Mouse (Mus musculus) layer of hippocampus, adult 18-20 months (tissue): Measurements from ENCODE around the gene Fam78b. TPM values are rescaled to one million over a fixed set of nuclear protein-coding genes. Genes with fewer than 3 reads are reported as not detected.

Experiments used
- DNase-seq, 2 experiments: peaks; one replicate each; pipeline ENCODE4 v3.0.0; 2022; ENCODE audit warnings: low spot score in 2 of 2
- total RNA-seq, 2 experiments: library from RNA; stranded (reverse); gene quantifications; 2 replicates each; pipeline ENCODE4 v1.2.3; 2021

Fam78b gene
- total RNA-seq, 2 experiments from 2014 or later, result 23.1 to 23.3 TPM

DNA sequence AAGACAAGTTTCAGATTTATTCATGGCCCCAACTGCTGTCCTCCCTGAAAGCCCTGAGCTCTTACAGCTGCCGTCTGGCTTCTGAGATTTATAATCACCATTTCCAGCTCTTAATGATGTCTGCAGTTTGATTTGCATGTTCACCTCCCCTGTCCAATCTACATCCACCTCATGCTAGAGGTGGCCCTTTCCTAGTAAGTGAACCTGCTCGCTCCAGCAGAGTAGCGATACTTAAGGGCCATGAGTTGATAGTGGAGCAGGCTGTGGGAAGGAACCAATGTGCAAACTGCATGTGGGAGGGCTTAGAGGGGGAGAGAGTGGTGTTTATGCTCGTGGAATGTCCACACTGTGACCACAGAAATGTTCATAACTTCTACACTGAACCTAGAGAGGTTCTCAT, 23.7 kb downstream of the Fam78b start:
- no peak for DNase-seq

DNA sequence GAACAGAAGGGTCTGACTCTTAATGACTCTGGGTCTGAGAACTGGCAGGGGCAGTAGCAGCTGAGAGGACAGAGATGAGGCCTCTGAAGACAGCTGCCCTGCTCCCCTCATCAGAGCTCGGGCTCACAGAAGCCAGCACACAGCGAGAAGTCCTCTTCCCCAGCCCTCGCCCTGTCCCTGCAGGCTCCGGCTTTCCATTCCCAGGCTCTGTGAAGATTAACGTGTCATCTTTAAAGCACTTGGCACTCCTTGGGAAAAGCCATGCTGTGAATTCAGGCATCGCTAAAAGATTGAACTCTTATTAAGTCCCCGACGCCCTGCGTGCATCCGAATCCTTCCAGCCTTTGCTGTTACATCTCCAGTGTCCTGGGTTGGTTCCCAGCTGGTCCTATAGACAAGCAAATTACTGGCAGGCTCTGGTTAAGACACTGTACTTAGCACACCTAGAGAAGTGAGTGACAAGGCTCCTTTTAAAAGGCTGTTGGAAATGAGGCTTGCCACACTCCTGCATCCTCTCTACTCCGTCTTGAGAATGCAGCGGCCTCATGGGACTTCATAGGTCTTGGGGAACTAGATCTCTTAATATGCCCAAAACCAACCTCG, 30.9 kb downstream of the Fam78b start:
- DNase-seq, result no peak

DNA sequence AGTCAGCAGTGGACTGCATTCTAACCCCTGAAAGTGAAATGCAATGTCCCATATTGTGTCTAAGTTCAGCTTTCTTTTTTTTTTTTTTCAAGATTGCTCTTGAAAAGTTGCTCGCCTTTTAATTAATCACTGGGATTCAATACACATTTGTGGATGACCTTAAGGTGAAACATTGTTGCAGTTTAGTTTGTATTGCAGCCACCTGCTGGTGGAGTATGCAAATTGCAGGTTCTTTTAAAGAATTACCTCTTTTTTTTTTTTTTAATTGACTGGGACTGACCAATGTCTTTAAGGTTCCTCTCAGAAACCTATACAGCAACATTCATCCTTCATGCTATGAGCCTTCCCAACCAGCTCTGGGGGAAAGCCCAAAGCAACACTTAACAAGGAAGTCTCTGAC, 33.2 kb downstream of the Fam78b start:
- no peak for DNase-seq

DNA sequence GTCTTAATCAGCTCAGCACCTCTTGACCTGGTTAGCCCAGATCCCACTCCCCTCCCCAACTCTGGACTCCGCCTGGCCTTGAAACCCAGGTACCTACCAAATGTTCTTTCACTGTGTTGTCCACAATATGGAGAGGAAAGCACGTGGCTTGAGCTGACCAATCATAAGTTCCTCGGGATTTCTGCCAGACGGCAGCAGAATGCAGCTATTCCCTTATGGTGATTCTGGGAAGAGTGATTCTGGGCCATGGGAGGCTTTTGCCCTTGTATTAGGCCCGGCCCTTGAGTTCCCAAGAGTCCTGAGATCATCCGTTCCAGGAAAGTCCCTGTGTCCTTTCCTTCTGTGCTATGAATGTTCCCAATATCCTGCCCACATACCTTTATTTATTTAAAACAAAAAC, 41.3 kb downstream of the Fam78b start:
- DNase-seq, result no peak

DNA sequence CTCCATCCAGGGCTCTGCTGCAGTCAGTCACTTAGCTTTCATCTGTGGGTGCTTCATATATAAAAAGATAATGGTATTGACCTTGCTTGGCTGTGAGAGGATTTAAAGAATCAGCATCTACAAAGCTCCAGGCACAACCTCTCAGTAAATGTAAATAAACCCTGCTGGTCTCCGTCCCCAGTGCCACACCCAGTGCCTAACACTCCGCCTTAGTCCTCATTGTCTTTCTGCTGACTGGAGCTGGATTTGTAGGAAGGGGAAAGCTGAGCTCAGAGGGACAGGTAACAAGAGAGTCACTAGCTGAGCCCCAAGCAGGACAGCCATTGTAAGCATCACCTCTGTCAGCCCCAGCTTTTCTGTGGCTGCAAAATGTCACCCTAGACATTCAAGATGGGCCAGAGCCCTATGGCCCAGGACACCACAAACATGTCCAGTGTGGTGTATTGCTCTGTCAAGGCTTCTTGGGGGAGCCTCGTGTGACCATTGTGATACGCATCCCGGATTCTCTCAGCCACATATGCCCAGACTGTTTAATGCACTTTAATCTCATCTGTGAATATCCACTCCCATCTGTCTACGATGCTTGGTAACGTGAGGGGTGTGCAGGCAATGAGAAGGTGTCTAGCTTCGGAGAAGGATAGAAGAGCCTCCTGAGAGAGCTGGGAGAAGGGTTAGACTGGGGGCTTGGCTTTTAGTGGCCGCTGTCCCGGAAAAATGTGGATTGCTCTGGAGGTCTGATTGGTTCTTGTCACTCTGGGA, 45.1 kb downstream of the Fam78b start:
- DNase-seq, result no peak

DNA sequence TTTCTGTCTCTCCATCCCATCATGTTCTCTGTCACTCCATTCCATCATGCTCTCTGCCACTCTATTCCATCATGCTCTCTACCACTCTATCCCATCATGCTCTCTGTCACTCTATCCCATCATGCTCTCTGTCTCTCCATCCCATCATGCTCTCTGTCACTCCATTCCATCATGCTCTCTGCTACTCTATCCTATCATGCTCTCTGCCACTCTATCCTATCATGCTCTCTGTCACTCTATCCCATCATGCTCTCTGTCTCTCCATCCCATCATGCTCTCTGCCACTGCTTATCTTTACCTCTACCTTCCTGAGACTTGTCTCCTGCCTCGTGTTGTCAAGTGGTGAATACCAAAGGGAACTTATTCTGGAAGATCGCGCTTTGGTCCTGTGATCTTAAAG, 49.6 kb downstream of the Fam78b start:
- no peak for DNase-seq

DNA sequence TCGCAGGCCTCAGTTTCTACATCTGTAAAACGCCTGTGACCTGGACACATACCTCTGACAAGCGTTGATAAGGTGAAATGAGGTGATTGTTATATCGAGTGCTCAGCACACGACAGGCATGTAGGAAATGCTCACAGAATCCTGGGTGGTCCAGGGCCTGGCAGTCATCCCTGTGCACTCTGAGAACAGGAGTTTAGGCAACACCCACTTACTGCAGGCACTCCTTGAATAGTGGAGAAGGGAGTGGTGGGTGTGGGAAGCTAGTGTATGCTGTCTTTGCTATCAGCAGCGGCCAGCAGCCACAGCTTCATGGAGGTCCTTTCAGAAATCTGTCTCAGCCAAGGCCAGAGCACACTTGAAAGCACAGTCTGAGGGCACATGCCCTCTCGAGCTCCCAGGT, 52.8 kb downstream of the Fam78b start:
- DNase-seq, result no peak

DNA sequence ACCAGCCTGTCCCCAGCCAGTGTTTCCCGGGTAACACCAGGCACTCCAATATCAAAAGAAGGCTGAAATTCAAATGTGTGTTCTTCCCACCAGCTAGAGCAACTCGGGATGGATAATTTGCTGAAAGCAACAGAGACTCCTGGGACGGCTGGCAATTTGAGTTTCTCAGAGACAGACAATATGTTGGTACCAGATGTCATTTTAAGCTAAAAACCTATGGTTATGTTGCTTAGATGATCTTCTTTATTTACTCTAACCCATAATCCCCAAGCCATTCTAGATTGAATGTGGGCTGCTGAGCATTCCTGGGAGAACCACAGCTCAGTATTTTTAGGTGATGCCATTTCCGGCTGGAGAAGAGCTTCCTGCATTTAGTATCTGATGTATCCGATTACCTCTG, 56.3 kb downstream of the Fam78b start:
- DNase-seq, result peak in 1 of 2 experiments; percentile 63

DNA sequence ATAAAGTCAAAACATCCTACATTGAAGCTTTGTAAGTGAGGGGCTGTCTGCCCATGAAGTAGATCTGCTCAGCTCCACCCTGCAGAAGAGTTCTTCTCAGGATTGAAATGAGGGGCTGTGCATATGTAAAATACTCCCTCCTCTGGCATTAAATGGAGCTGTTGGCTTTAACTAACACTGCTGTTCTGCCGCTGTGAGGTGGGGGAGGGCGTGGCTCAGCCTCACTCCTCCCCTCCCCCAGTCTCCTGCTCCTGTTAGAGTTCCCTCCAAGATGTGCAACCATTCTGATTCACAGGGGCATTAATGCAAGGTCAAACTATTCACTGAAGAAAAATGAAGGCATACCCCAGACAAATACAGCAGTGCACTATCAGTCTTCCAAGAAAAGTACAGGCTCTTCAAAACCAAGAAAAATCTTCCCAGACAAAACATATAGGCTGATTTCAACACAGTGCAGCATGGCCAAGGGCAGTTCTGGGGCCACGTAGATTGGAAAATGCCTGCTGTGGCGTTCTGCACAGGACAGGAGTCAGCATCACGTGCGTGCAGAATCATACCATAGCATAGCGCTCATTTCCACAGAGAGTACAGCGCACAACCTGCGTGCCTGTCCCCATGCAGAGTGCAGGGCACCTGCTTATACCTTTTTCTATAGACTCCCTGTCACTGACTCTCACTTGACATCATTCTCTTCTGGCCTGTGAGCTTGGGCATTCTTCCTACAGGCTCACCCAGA, 58.5 kb downstream of the Fam78b start:
- no peak for DNase-seq

DNA sequence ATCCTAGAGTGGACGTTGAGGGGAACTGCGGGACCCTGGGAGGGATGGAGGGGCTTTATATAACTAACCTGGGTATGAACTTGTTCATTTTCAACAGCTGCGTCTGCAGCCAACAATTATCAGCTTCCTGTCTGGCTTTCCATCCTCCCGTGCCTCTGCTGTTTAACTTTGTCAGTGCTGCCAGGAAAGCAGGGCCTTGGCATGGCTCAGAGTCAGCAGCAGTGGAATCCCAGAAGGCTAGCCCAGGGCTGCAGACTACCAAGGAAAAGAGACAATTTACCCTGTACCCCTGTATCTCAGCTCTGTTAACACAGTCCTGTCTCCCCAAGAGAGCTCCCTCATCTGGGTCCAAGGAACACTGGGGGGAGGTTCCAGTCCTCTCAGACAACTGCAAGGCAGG, 62.8 kb downstream of the Fam78b start:
- no peak for DNase-seq

DNA sequence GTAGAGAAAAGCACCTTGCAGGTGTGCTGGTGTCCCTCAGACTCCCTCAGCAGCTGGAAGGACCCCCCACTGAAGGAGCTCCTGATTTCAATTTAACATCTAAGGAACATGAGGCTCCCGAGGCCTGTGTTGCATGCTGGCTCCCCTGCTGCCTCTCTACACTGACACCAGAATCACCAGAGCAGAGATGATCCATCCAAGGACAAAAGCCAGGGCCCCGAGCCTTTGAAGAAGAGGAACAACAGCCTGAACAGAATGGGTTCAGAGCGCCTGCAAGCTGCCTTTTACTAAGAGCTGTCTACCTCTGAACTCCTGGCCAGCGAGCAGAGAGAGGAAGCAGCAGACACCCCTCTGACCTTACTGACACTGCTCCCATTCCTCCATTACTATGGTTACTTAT, 64.3 kb downstream of the Fam78b start:
- no peak for DNase-seq

DNA sequence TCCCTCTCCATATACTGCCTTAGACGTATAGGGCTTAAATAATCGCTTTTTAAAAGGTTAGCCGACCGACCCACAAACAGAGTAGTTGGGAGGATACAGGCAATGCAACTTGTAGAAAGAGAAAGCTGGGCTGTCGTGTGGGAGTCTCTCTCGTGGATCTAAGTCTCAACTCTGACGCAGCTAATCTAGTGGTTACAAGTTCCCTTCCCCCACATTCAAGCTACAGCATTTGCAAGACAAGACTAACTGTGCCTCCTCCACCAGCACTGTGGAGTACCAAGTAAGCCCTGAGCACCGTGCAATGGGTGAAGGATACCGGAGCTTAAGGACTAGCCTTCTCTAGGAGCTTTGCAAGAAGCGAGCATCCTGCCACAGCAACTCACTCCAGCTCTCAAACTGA, 64.8 kb downstream of the Fam78b start:
- DNase-seq, result no peak

DNA sequence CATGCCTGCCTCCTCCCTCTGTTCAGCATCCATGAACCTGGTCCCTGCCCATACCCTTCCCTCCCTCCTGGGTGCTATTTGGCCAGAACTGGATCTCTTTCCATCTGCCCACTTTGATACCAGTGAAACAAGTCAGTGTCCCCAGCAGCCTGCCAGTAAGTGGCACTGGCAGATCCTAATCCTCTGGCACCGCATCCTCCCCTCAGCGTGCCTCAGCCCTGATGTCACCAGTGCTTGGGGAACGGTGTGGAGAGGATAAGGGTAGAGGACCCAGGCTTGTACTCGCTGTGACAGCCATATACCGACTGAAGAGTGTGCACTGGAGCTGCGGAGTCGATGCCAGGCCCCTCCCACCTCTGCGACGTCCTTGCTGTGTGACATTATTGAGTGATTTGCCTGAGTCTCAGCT, 65.7 kb downstream of the Fam78b start:
- DNase-seq, result peak in 1 of 2 experiments; percentile 11

DNA sequence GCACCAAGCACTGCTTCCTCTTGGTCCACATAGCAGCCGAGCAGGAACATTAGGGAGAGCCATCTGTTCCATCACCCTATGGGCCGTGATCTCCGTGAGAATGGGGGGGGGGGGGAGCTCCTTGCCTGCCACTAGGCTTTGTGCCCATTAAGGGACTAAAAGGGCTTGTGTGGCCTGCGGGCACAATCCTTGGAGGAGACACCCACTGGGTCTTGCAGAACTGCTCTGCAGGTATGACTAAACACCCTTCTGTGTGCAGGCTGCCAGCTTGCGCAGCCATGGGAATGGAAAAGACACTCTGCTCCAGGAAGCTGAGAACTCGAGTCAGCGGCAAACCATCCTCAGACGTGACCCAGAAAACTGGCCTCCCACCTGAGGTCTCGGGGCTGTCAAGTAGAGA, 68.5 kb downstream of the Fam78b start:
- no peak for DNase-seq

DNA sequence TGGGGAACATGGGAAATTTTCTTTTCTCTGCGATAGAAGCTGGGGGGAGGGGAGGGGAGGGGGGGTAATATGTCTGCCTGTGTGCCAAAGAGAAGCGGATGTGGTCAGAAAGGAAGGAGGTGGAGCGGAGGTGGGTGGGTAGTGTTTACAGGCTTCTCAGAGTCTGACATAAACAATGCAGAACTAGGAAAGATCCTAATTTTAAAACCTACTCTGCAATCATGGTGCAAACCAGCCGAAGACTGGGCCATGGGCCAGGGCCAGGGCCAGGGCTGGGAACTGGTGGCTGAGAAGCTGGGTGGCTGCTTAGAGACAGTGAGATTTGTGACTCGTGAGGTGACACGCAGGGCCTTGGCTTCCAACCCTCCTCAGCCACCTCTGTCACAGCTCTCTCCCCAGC, 69.1 kb downstream of the Fam78b start:
- no peak for DNase-seq

DNA sequence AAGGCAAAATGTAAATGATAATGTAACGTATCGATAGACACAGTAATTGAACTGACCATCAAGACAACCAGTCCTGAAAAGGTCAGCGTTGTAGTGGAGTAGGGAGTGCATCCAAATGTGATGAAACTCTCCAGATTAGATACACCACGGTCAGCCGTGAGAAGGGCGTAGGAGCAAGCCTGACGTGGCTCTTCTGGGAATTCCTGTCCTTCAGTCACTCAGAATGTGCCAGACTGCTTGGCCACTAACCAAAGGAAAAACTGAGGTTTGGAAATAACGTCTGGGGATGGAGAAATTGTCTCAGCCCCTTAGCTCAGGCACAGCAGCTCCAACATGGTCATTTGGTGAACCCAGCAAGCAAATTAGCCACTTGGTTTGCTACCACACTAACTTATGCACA, 74.5 kb downstream of the Fam78b start:
- no peak for DNase-seq

DNA sequence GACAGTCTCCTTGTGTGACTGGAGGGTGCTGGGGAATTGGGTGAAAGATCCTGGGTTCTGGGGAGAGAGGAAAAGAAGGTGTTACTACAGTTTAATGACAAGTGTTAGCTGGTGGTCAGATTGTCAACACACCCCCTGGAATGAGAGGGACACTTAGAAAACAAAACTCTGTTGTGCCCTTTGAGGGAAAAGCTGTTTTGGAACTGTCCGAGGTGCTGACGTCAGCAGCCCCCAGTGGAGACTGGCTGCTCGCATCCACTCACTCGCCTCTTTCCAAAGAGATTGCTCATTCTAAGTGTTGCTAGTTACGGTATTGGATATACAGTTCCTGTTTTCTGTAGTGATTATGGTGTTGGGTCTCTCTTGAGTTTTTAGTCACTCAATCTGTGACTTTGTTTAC, 78.3 kb downstream of the Fam78b start:
- DNase-seq, result no peak

DNA sequence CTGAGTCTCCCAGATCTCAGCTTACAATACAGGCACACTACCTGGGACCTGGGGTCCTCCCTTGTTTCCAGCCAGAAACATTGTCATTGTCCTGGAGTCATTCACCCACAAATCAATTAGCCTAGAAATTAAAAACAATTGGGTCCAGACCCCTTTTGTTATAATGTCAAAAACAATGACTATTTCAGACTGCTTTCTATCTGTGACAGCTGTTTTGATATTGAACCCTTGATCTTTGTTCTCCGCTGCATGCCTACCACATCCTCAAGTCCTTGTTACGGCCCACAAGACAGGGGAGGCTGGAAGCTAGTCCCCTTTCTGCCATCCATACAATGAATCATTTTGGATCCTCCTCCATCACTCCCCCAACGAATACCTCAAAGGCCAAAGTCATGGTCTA, 80.7 kb downstream of the Fam78b start:
- DNase-seq, result no peak

DNA sequence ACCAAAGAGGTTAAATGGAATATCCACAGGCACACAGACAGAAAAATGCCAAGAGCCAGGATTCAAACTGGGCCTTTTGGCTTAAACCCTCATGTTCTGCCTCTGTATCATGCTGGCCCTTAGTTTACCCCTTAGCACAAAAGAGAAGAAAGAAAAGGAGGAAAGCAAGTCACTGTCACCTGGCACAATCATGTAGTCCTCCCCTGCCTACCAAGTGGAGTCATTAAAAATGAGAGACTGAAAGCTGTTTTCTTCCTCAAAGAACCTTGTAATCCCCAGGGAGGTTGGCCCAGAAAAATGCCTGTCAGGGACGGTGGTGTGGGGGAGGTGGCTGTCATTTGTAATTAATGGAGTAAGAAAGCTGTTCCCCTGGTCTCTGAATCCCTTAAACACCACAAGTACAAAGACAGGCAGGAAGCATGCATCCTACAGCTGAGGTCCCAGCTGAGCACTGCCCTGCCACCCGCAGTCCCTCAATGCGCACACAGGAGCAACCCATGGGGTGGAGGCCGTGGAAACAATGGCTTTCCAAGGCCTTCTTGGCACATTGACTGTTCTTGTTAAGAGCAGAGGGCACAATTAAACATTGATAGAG, 81.4 kb downstream of the Fam78b start:
- DNase-seq, result no peak

DNA sequence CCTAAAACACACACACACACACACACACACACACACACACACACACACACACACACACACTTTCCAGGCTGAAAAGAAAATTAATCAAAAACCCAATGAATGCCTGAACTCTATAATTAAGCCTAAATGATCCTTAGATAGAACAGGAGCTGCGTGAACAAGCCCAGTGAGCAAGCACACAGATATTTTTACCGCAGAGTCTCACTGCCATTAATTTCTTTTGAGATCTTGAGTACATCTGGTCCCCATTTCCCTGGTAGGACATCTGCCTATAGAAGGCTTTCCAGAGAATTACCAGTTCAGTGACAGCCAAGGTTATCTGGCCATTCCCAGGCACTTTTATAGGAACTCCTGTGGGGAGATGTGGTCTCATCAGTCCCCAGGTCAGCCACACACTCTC, 82.0 kb downstream of the Fam78b start:
- peak in 1 of 2 experiments; percentile 9 for DNase-seq

DNA sequence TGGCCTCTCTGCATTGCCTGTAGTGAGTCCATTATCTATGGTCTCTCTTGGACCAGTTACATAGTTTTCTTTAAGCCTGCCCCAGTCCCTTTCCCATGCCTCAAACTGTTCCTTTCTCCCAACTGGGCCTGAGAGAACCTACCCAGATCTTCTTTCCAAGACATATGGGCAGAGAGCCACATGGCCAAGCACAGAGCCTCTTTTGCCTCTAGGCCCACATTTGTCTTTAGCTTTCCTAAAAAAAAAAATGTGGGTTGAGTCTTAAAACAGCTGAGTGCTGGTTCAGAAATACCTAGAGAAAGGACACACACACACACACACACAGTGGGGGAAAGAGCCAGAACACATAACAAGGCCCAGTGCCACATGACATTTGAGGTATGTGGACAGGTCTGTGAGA, 83.1 kb downstream of the Fam78b start:
- DNase-seq, result no peak

DNA sequence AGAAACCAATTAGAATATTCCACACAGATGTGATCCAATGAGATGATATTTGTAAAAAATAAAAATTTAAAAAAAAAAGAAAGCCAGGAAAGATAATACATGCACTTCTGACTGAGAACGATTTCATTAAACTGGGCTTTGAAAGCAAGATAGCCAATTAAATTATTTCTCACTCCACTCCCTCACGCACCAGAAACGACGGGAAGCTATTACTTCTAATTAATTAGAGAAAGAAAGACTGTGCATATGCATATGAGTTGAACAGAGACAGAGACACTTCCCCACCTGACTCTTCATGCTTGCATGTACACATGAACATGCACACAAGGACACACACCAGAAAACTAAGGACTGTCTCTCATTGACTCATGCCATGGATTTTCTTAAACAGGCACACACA, 84.2 kb downstream of the Fam78b start:
- DNase-seq, result no peak
